Mouse (Mus musculus) lung, embryonic 14.5 days (tissue): Measurements from ENCODE around the gene Fam169b. TPM values are rescaled to one million over a fixed set of nuclear protein-coding genes. Genes with fewer than 3 reads are reported as not detected.

Experiments used
- ATAC-seq: fragments of 200-750 bp; cut with Nextera tagmentation; 2 replicates; pipeline ENCODE4 v1.8.0; 2017; ENCODE audit warnings: mild to moderate bottlenecking, moderate TSS enrichment, moderate library complexity; ENCODE audit not compliant: insufficient read depth
- DNase-seq: peaks from one replicate; pipeline ENCODE4 v3.0.0-alpha.2; 2015
- H3K27ac ChIP-seq: fragments of 300-500 bp; sonication (generic); 2 replicates; pipeline ENCODE4 v1.5.1; 2014; ENCODE audit warnings: low read depth, mild to moderate bottlenecking, moderate library complexity
- H3K27me3 ChIP-seq: fragments of 300-500 bp; sonication (generic); 2 replicates; pipeline ENCODE4 v1.6.1; 2014; ENCODE audit warnings: low read length, control low read depth; ENCODE audit not compliant: insufficient read depth
- H3K36me3 ChIP-seq: fragments of 300-500 bp; sonication (generic); 2 replicates; pipeline ENCODE4 v1.6.1; 2014; ENCODE audit warnings: control low read depth; ENCODE audit not compliant: insufficient read depth
- H3K4me1 ChIP-seq: fragments of 300-500 bp; sonication (generic); 2 replicates; pipeline ENCODE4 v1.6.1; 2014; ENCODE audit warnings: antibody characterized with exemption, control low read depth; ENCODE audit not compliant: insufficient read depth
- H3K4me2 ChIP-seq: fragments of 300-500 bp; sonication (generic); 2 replicates; pipeline ENCODE4 v1.6.1; 2014; ENCODE audit warnings: mild to moderate bottlenecking
- H3K4me3 ChIP-seq: fragments of 300-500 bp; sonication (generic); 2 replicates; pipeline ENCODE4 v1.5.1; 2014; ENCODE audit warnings: low read depth, low read length
- H3K9ac ChIP-seq: fragments of 300-500 bp; sonication (generic); 2 replicates; pipeline ENCODE4 v1.6.1; 2014
- H3K9me3 ChIP-seq: fragments of 300-500 bp; sonication (generic); 2 replicates; pipeline ENCODE4 v1.6.1; 2016; ENCODE audit warnings: low read depth, low read length, control low read depth
- CTCF ChIP-seq: IDR thresholded peaks from 2 replicates; pipeline ENCODE4 v1.5.1; 2016; ENCODE audit warnings: antibody characterized with exemption, low read depth
- WGBS: fragments of 180-500 bp; shearing (Covaris S2); extraction: QIAGEN DNeasy Blood & Tissue Kit; methylation state at CpG from one replicate; pipeline ENCODE4 v1.1.7; 2014; 5-methylcytosine and 5-hydroxymethylcytosine counted together
- polyA plus RNA-seq: library from polyadenylated mRNA; unstranded; fragments of >200 nt; fragmentation: Nextera tagmentation; extraction: Ambion mirVana; gene quantifications from 2 replicates; pipeline ENCODE4 v1.2.1, GENCODE M21; 2014

The Fam169b gene
- polyA plus RNA-seq, 1 experiment from 2014 or later, result 1.5 TPM

DNA sequence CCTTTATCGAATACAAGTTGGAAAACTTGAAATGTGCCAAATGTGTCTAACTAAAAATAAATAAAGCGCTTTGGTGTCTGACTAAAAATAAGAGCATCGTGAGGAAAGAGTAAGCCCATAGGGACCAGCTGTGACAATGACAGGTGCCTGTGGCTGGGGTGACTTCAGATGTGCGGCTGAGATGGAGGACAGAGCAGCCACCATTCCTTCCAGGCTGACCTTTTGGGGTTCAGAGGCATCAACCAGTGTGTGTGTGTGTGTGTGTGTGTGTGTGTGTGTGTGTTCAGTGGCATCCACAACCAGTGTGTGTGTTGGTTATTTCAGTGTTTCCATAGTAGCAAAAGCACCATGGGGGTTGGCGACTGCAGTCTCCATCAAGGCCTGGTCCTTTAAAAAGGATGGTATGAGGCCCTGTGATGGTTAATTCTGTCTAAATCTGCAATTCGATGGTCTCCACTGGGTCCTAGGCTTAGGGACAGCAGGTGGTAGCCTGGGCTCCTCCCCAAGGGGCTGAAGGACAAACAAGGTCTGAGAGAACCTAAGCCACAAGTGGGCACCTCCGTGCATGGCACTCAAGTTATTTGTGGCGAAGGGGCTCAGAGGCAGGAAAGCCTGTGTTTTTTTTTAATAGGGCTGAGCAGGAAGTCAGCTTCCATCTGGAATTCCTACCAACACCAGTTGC is 10.2 kb upstream of the Fam169b start:
- DNase-seq (no peak), ATAC-seq (no peak)
- H3K4me3 ChIP-seq, result peak overlapping the region; percentile 28
- H3K9me3 ChIP-seq, result no peaks in the 10 kb centered on the region
- peak overlapping the region; percentile 68 for H3K4me2 ChIP-seq
- TF ChIP-seq CTCF, result no peak
- WGBS, result 47% methylated on average over 8 of the region's 8 CpGs
- no peak overlapping the region for H3K9ac ChIP-seq
- peaks cover 4% of the 10 kb centered on the region; the same call in 1 of the 2 replicates for H3K27me3 ChIP-seq
- H3K36me3 ChIP-seq, result no peaks in the 10 kb centered on the region
- no peak overlapping the region for H3K27ac ChIP-seq
- H3K4me1 ChIP-seq, result peaks cover 14% of the 10 kb centered on the region

GRCm38 (mm10) chr7:68264028-68264453 is 9.6 kb upstream of the Fam169b start, which contains the start of gene Pgpep1l:
Pgpep1l (minus strand) TSS chr7:68264233.
- H3K9me3 ChIP-seq, result no peaks in the 10 kb centered on the region
- ATAC-seq (peak; percentile 75), DNase-seq (peak; percentile 57)
- TF ChIP-seq CTCF, result no peak
- peaks cover 4% of the 10 kb centered on the region; the same call in 1 of the 2 replicates for H3K27me3 ChIP-seq
- H3K4me1 ChIP-seq, result peaks cover 10% of the 10 kb centered on the region
- H3K4me3 ChIP-seq, result peak within 1 kb of the TSS; percentile 28
- no peak within 1 kb of the TSS; the same call in 1 of the 2 replicates for H3K9ac ChIP-seq
- H3K36me3 ChIP-seq, result no peaks in the 10 kb centered on the region
- peak within 1 kb of the TSS; percentile 68 for H3K4me2 ChIP-seq
- WGBS, result 7% methylated on average over 25 of the region's 25 CpGs
- no peak within 1 kb of the TSS for H3K27ac ChIP-seq

GRCm38 (mm10) chr7:68264531-68264930 is 9.1 kb upstream of the Fam169b start:
- peak overlapping the region; percentile 28 for H3K4me3 ChIP-seq
- TF ChIP-seq CTCF, result no peak
- H3K9ac ChIP-seq, result no peak overlapping the region
- DNase-seq, result peak; percentile 55
- H3K36me3 ChIP-seq, result no peaks in the 10 kb centered on the region
- no peak overlapping the region for H3K27ac ChIP-seq
- peaks cover 4% of the 10 kb centered on the region; the same call in 1 of the 2 replicates for H3K27me3 ChIP-seq
- peak; percentile 41; the same call in 1 of the 2 replicates for ATAC-seq
- peaks cover 10% of the 10 kb centered on the region for H3K4me1 ChIP-seq
- no peaks in the 10 kb centered on the region for H3K9me3 ChIP-seq
- WGBS, result 6% methylated on average over 14 of the region's 14 CpGs
- H3K4me2 ChIP-seq, result peak overlapping the region; percentile 68

GRCm38 (mm10) chr7:68265391-68265790 is 8.2 kb upstream of the Fam169b start:
- Histone ChIP-seq H3K4me1 (peaks cover 10% of the 10 kb centered on the region), H3K4me2 (no peak overlapping the region), H3K27ac (no peak overlapping the region), H3K27me3 (peaks cover 4% of the 10 kb centered on the region; the same call in 1 of the 2 replicates), H3K9me3 (no peaks in the 10 kb centered on the region), H3K9ac (no peak overlapping the region), H3K4me3 (no peak overlapping the region), H3K36me3 (no peaks in the 10 kb centered on the region)
- 42% methylated on average over 7 of the region's 7 CpGs for WGBS
- ATAC-seq, result no peak
- TF ChIP-seq CTCF, result no peak
- no peak for DNase-seq

DNA sequence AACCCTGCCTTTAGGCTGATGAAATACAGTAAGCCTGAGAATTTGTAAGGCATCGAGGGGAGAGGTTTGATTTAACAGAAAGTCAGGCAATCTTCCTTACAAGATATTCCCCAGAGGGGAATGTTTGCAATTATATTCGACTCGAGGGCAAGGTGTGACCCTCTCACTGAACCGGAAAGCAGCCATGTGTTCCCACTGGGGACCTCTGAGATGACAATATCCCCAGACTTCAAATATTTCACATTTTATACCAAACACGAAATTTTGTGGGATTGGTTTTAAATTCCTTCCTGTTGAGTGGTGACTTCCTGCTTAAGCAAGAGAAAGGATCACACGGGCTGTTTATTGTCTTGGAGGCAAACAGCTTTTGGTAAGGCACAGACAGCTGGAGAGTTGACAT is 6.9 kb upstream of the Fam169b start:
- Histone ChIP-seq H3K4me2 (no peak overlapping the region), H3K4me3 (no peak overlapping the region), H3K36me3 (no peaks in the 10 kb centered on the region), H3K27me3 (peaks cover 4% of the 10 kb centered on the region; the same call in 1 of the 2 replicates), H3K9ac (no peak overlapping the region), H3K4me1 (peaks cover 10% of the 10 kb centered on the region), H3K27ac (no peak overlapping the region), H3K9me3 (no peaks in the 10 kb centered on the region)
- no peak for TF ChIP-seq CTCF
- WGBS, result 16% methylated on average over 6 of the region's 6 CpGs
- no peak for ATAC-seq
- DNase-seq, result peak; percentile 30

GRCm38 (mm10) chr7:68270551-68270950 is 3.1 kb upstream of the Fam169b start:
- H3K4me1 ChIP-seq, result 0 out of 2 replicates have a peak, but pooled peaks cover 2% of the 10 kb centered on the region
- TF ChIP-seq CTCF, result no peak
- no peak overlapping the region for H3K9ac ChIP-seq
- H3K27ac ChIP-seq, result no peak overlapping the region
- H3K4me2 ChIP-seq, result no peak overlapping the region
- WGBS, result 17% methylated on average over 4 of the region's 4 CpGs
- H3K36me3 ChIP-seq, result no peaks in the 10 kb centered on the region
- no peak overlapping the region for H3K4me3 ChIP-seq
- H3K27me3 ChIP-seq, result 0 out of 2 replicates have a peak, but pooled peaks cover 5% of the 10 kb centered on the region
- H3K9me3 ChIP-seq, result no peaks in the 10 kb centered on the region
- DNase-seq (peak; percentile 80), ATAC-seq (peak; percentile 82)

GRCm38 (mm10) chr7:68271816-68272215 is 1.8 kb upstream of the Fam169b start:
- Histone ChIP-seq H3K9me3 (no peaks in the 10 kb centered on the region), H3K27ac (no peak overlapping the region), H3K36me3 (no peaks in the 10 kb centered on the region), H3K4me1 (peaks cover 5% of the 10 kb centered on the region; the same call in 1 of the 2 replicates), H3K9ac (no peak overlapping the region), H3K4me2 (no peak overlapping the region), H3K4me3 (no peak overlapping the region), H3K27me3 (peaks cover 8% of the 10 kb centered on the region; the same call in 1 of the 2 replicates)
- DNase-seq (no peak), ATAC-seq (no peak)
- TF ChIP-seq CTCF, result no peak
- WGBS, result 85% methylated on average over 6 of the region's 6 CpGs
